Mouse (Mus musculus) CD4-positive, CD25-positive, alpha-beta regulatory T cell, adult 9 weeks (primary cell): ENCODE results near the gene Nectin2. TPM values are rescaled to one million over a fixed set of nuclear protein-coding genes. Genes with fewer than 3 reads are reported as not detected.

ENCODE experiments used
- polyA plus RNA-seq: library from polyadenylated mRNA; unstranded; fragments of 100-300 nt; shearing (Covaris generic); gene quantifications from one replicate; pipeline ENCODE4 v1.2.1, GENCODE M21; 2017

Gene Nectin2
- polyA plus RNA-seq, result 1.1 TPM

DNA sequence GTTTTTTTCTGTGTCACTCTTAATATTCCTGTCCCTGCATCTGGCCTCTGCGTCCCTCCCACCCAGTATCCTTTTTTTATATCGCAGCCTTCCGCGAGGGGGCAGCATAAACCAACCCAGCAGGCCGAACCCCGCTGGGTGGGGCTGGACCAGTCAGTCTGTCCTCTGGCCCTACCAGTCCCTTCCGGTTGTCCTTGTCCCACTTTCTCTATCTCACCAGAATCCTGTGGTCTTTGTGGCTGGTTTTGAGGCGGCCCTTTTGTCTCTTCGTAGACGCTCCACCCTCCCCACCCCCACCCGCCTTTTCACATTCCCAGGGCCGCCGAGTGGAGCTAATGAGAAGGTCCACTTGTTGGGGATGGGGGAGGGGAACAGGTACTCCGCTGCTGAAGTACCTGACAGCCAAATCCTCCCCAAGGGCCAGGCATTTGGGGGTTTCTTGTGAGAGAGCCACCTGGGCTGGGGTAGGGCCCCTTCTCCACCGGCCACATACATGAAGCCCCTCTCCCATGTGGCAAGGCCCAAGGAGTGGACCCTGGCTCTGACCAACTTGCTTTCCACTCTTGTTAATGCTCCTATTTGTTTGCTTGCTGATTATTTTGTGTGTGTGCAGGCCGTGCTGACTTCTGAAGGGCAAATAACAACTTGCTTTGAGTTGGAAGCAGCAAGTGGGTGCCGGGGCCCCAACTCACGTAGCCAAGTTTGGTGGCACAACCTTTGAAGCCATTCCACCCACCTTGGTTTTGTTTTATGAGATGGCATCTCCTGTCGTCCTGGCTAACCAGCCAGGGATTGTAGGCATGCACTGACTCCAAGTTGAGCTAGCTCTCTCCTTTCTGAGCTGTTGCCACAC lies at the start of gene Nectin2:
TSS of gene Nectin2 (minus strand) at position 267 of the 853 bp plus-strand sequence.

DNA sequence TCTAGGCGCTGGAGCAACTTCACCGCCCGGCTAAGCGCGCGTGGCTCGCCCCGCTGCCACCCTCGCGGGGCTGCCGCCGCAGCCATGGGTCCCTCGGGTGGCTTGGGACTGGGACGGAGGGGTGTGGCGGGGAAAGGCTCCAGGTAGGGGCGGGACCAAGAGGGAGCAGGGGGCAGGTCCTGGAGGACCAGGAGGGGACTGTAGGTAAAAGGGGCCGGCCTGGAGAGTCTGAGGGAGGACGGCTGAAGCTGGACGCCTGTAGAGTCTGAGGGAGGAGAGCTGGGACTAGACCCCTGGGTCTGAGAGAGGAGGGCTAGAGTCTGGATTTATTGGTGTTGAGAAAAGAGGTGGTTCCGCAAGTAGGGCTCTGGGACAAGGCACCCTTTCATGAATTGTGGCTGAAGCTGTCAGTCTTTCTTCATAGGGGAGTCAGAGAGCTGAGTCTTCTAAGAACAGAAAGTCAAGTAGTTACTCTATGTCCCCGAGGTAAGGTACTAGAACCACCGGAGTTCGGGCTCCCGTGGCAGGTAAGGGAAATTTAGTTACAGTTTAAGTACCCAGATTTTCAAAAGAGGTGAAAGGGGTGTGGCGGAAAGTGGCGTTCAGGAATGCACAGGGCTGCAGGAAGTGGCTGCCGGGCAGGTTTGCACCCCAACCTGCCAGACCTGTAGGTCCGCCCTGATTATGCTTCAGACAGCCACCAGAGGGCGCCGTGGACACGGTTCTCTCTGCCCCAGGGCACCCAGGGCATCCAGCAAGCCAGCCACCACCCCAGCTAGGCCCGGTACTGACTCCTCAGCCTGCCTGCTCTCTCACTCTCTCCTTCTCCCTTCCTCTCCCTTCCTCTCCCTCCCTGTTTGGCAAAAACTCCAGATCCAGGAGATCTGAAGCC lies 46.7 kb upstream of the Nectin2 start, which contains the start of gene Cblc:
TSS of gene Cblc (minus strand) at position 113 of the 892 bp plus-strand sequence.

DNA sequence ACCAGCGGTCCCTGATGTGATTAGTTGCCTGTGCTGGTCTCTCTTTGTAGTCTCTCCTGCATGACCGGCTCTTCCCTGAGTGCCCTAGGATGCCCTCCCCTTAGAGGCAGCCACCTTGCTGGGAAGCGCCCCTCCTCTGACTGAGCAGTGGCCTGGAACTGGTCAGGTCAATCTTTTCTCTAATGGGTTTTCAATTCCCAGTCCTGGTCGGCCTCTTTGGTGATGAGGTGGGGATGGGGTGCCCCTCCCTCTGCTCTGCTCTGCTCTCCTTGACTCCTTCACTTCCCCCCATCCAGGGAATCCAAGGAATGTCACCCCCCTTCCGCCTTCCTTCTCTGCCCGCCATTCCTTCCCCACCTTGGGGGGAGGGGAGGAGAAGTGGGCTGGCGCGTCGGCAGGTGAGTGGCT lies 20.7 kb upstream of the Nectin2 start, which contains the start of gene Bcam:
TSS of gene Bcam (minus strand) at position 33 of the 408 bp plus-strand sequence.

DNA sequence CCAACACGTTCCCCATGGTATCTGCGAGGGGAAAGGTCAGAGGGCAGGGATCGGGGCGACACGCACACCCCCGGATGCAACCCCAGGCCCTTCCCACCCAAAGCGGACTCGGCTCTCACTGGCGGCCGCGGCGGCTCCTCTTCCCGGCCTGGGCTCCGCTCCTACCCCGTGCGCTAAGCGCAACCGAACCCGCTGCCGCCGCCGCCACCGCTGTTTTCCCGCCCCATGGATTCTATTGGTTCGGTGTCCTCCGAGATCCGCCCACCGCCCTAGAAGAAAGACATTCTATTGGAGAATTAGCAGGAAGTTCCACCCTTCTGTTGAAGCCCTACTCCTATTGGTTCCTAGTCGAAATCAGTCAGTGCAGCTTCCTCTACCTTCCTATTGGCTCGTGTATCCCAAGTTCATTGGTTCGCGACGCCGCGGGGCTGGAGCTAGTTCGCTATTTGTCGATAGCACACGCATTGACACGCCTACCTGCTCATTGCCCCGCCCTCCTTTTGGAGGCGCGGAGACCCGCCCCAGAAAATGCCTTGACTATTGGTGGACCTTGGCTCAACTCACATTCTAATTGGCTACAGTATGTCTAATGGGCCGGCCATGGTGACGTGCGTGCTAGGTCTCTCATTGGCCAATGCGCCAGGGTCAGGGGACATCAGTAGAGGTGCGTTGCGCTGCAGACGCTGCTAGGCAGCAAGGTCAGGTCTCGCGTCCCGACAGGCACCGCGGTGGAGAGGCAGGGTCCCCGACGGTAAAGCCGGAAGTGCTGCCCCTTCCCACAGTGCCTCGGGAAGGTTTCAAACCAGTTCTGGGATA lies 34.8 kb downstream of the Nectin2 start, which contains the start of gene Tomm40:
TSS of gene Tomm40 (minus strand) at position 200 of the 816 bp plus-strand sequence.

DNA sequence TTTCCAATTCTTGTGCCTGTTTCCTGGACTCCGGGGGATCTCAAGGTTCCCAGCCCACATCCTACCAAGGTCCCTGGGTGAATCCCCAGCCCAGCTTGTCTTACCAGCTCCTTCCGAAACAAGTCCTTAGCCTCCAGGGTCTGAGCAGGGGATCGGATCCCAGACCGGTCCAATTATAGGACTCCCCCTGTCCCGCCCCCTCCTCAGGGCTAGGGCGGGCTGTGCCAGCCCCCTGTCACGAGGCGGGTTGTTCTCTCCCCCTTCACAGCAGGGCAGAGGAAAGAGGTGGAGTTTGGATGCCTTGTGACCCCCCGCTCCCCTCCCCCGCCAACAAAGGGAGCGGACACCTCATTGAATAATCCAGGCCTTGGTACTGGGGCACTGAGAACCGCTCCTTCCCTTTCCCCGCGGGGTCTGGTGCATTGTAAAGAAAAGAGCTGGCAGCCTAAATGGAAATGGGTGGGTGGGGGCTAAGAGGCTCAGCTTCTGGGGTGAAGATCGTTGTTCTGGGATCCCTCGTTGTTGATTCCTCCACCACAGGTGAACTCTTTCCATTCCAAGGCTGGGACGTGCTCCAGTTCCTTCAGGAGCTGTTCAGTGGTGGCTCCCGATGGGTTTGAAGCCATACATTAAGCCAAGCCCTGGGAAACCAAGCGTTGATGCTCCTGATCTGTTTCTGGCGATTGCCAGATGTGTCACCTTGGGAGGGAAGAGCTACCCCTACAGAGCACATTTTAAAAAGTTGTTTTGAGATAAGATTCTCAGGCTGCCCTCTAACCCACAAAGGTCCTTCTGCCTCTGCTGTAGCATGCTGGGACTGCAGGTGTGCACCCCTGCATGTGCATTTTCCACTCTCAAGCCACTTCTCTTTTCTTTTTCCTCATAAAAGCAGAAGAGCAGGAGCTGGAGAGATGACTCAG lies 51.1 kb downstream of the Nectin2 start, which contains the start of gene Apoe:
TSS of gene Apoe (minus strand) at position 282 of the 920 bp plus-strand sequence.

DNA sequence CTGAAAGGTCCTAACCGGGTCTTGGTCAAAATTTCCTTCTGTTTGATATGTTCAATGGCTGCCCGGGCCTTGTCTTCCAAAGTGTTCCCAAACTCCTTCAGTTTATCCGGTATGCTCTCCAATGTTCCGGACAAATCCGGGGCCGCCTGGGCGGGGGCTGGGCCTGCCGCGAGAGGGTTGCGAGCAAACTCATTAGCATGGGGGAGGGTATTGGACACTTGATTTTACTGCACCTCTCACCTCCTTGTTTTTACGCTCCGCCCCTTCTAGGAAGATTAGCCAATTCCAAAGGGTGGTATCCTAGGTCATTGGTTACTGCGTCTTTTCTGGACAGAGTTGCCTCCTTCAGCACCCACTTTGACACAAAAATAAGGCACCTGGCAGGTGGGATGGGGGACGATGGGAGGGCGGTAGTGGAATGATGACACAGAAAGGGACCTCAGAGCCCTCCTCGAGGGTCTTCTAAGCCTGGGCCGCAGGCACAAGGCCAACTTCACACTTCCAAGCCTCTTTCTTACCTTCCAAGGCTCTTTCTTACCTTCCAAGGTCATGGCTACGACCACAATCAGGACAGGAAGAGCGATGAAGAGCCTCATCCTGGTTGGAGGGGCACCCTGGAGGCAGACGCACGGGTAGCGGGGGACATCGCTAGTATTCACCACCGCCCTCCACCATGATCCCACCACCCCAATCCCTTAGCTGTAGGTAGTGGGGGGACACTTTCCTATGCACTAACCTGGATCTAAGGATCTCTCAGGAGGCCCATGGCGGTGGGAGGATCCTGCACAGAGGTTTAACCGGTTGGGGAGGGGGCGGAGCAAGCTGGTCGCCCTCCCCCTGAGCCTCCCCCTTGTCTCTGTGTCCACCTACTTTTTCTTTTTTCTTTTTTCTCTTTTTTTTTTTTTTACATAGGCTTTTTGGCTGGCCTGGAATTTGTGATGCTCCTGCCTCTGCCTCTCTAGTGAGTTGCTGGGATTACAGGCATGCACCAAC lies 58.1 kb downstream of the Nectin2 start, which contains the start of gene Apoc1:
TSS of gene Apoc1 (minus strand) at position 788 of the 993 bp plus-strand sequence.

DNA sequence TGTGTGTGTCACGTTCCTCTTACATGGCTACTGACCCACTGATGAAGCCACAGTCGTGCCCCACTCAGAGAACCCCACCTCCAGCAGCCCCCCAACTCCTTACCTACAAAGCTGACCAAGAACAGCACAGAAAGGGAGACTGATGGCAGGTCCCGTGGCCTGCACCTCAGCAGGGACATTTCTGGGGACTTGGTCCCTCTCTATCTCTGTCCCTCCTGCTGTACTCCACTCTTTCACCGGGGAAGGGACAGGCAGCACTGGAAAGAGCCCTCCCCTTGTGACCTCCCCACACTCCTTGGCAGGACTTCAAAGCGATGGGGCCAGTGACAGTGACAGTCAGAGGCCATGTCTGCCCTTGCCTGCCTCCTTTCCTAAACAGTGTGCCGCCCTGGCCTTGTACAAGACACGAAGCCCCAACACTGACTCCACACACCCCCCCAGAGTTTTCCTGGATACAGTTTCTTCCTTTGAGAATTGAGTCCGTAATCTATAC lies 69.0 kb downstream of the Nectin2 start, which contains the start of the genes Gm44805 and Apoc4:
TSS of gene Gm44805 (minus strand) at position 222 of the 493 bp plus-strand sequence.
TSS of gene Apoc4 (minus strand) at position 278 of the 493 bp plus-strand sequence.

DNA sequence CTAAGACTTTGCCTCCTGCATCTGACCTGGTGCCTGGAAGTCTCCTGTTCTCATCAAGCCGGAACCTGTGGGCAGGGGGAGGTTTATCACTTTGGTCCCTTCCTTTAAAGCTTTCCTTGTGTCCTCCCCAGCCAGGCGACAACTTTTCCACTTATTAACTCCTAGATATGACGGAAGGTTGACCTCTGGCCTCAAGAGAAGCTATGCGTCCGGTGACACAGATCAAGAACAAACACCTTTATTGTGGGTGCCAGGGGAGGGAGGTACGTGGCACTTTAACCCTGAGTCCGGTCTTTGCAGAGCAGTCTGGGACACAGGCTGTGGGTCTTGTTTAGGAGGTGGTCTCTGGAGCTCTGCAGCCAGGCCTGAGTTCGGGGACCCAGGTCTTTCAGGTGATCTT lies 72.4 kb downstream of the Nectin2 start, which contains the start of gene Apoc2:
TSS of gene Apoc2 (minus strand) at position 70 of the 400 bp plus-strand sequence.

Other genes starting within 250 kb of the Nectin2 start
- 0.47 TPM for gene Bloc1s3, start 242.1 kb downstream of the Nectin2 start, polyA plus RNA-seq
- gene Trappc6a, start 242.1 kb downstream of the Nectin2 start, polyA plus RNA-seq, result 128 TPM
- not detected for gene Nkpd1, start 232.6 kb downstream of the Nectin2 start, polyA plus RNA-seq
- 3.6 TPM for gene Ppp1r37, start 187.4 kb downstream of the Nectin2 start, polyA plus RNA-seq
- 2.1 TPM for gene Zfp296, start 173.2 kb downstream of the Nectin2 start, polyA plus RNA-seq
- gene Gemin7, start 172.9 kb downstream of the Nectin2 start, polyA plus RNA-seq, result 75.5 TPM
- gene Clasrp, start 146.0 kb downstream of the Nectin2 start, polyA plus RNA-seq, result 10.0 TPM
- 16.2 TPM for gene Relb, start 121.0 kb downstream of the Nectin2 start, polyA plus RNA-seq
- gene Clptm1, start 85.5 kb downstream of the Nectin2 start, polyA plus RNA-seq, result 130 TPM
- not detected for gene Apoc2, start 72.5 kb downstream of the Nectin2 start, polyA plus RNA-seq
- gene Gm44805, start 69.1 kb downstream of the Nectin2 start, polyA plus RNA-seq, result not detected
- gene Apoc4, start 69.0 kb downstream of the Nectin2 start, polyA plus RNA-seq, result not detected
- not detected for gene Apoc1, start 57.8 kb downstream of the Nectin2 start, polyA plus RNA-seq
- 12.7 TPM for gene Apoe, start 51.3 kb downstream of the Nectin2 start, polyA plus RNA-seq
- 12.9 TPM for gene Tomm40, start 35.0 kb downstream of the Nectin2 start, polyA plus RNA-seq
- gene Bcam, start 20.5 kb upstream of the Nectin2 start, polyA plus RNA-seq, result 13.5 TPM
- gene Cblc, start 46.3 kb upstream of the Nectin2 start, polyA plus RNA-seq, result not detected
- gene Bcl3, start 72.3 kb upstream of the Nectin2 start, polyA plus RNA-seq, result 10.3 TPM
- gene Gm19345, start 101.5 kb upstream of the Nectin2 start, polyA plus RNA-seq, result 0.29 TPM
- gene Ceacam16, start 110.8 kb upstream of the Nectin2 start, polyA plus RNA-seq, result 0.21 TPM
- not detected for gene Ceacam19, start 137.5 kb upstream of the Nectin2 start, polyA plus RNA-seq
- 46.5 TPM for gene Pvr, start 170.7 kb upstream of the Nectin2 start, polyA plus RNA-seq
- 35.0 TPM for gene Igsf23, start 200.3 kb upstream of the Nectin2 start, polyA plus RNA-seq
- not detected for gene Ceacam20, start 214.9 kb upstream of the Nectin2 start, polyA plus RNA-seq
- not detected for gene Nlrp9b, start 241.0 kb upstream of the Nectin2 start, polyA plus RNA-seq